Mouse (Mus musculus): ENCODE data around the gene Gm10300. TPM values are rescaled to one million over a fixed set of nuclear protein-coding genes. Genes with fewer than 3 reads are reported as not detected.

Gene Gm10300
- polyA plus RNA-seq, 1 experiment from 2014 or later, result not detected

- peak overlapping the region; percentile 97 for H3K9ac ChIP-seq (ENCODE audit: low read depth, low read length)
- peak overlapping the region; percentile 97 for H3K27ac ChIP-seq (ENCODE audit: low read depth, low read length)
- WGBS, result under 1% methylated on average over 16 of the region's 46 CpGs
- H3K36me3 ChIP-seq (ENCODE audit: control insufficient read depth, insufficient read depth, low read length), result no peaks in the 10 kb centered on the region
- peak overlapping the region; percentile 97 for H3K4me3 ChIP-seq (ENCODE audit: low read length)
- no peaks in the 10 kb centered on the region for H3K9me3 ChIP-seq (ENCODE audit: control insufficient read depth, low read length)
- peaks cover 19% of the 10 kb centered on the region for H3K4me1 ChIP-seq (ENCODE audit: control insufficient read depth, insufficient read depth, low read depth, low read length)
- peak overlapping the region; percentile 66 for H3K4me2 ChIP-seq (ENCODE audit: low read length)
- H3K27me3 ChIP-seq (replicated peaks; ENCODE audit: control insufficient read depth, insufficient read depth, low read length), result no peaks in the 10 kb centered on the region
- peak; percentile 99 for ATAC-seq
Measured at GRCm38 (mm10) chr4:132048995-132049404, 25.5 kb upstream of the Gm10300 start.

- H3K4me3 ChIP-seq (ENCODE audit: low read length), result peak overlapping the region; percentile 97
- 3% methylated on average over 15 of the region's 15 CpGs for WGBS
Measured at GRCm38 (mm10) chr4:132049549-132050200, 24.8 kb upstream of the Gm10300 start.

GRCm38 (mm10) chr4:132051321-132052275 is 22.9 kb upstream of the Gm10300 start:
- peaks cover 15% of the 10 kb centered on the region for H3K4me1 ChIP-seq (ENCODE audit: control insufficient read depth, insufficient read depth, low read depth, low read length)
- no peak overlapping the region for H3K27ac ChIP-seq (ENCODE audit: low read depth, low read length)
- no peak overlapping the region for H3K4me2 ChIP-seq (ENCODE audit: low read length)
- no peaks in the 10 kb centered on the region for H3K36me3 ChIP-seq (ENCODE audit: control insufficient read depth, insufficient read depth, low read length)
- ATAC-seq, result no peak
- H3K9me3 ChIP-seq (ENCODE audit: control insufficient read depth, low read length), result no peaks in the 10 kb centered on the region
- H3K27me3 ChIP-seq (replicated peaks; ENCODE audit: control insufficient read depth, insufficient read depth, low read length), result no peaks in the 10 kb centered on the region
- 49% methylated on average over 10 of the region's 10 CpGs for WGBS
- H3K4me3 ChIP-seq (ENCODE audit: low read length), result no peak overlapping the region
- no peak overlapping the region for H3K9ac ChIP-seq (ENCODE audit: low read depth, low read length)

More at GRCm38 (mm10) chr4:132049549-132050200, 24.8 kb upstream of the Gm10300 start:
- peak overlapping the region; percentile 66 for H3K4me2 ChIP-seq (ENCODE audit: low read length)
- no peaks in the 10 kb centered on the region for H3K27me3 ChIP-seq (replicated peaks; ENCODE audit: control insufficient read depth, insufficient read depth, low read length)
- ATAC-seq, result no peak
- no peaks in the 10 kb centered on the region for H3K9me3 ChIP-seq (ENCODE audit: control insufficient read depth, low read length)
- no peak overlapping the region for H3K27ac ChIP-seq (ENCODE audit: low read depth, low read length)
- H3K4me1 ChIP-seq (ENCODE audit: control insufficient read depth, insufficient read depth, low read depth, low read length), result peaks cover 16% of the 10 kb centered on the region
- H3K36me3 ChIP-seq (ENCODE audit: control insufficient read depth, insufficient read depth, low read length), result no peaks in the 10 kb centered on the region
- H3K9ac ChIP-seq (ENCODE audit: low read depth, low read length), result peak overlapping the region; percentile 25; the same call in 1 of the 2 replicates

DNA sequence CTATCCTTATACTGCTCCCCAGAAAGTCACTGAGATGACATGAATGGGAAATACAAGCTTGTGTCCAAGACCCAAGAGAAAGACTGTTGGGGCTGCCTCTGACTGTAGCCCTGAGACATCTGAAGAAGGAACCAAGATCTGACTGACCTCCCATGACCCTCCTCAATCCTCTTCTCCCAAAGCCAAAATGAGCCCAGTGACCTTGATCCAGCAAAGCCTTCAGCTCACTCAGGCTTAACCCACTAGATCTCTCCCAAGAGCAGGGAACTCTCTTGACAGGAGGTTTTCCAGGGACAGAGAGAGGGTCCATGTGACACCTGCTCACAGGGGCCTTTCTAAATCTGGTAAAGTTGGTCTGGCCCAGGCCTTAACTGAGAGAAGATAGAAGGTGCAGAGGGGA is 17.2 kb upstream of the Gm10300 start:
- no peaks in the 10 kb centered on the region for H3K9me3 ChIP-seq (ENCODE audit: control insufficient read depth, low read length)
- H3K9ac ChIP-seq (ENCODE audit: low read depth, low read length), result no peak overlapping the region
- no peak overlapping the region for H3K4me3 ChIP-seq (ENCODE audit: low read length)
- no peak for ATAC-seq
- H3K27ac ChIP-seq (ENCODE audit: low read depth, low read length), result no peak overlapping the region
- H3K4me2 ChIP-seq (ENCODE audit: low read length), result no peak overlapping the region
- H3K27me3 ChIP-seq (replicated peaks; ENCODE audit: control insufficient read depth, insufficient read depth, low read length), result no peaks in the 10 kb centered on the region
- no peaks in the 10 kb centered on the region for H3K36me3 ChIP-seq (ENCODE audit: control insufficient read depth, insufficient read depth, low read length)
- H3K4me1 ChIP-seq (ENCODE audit: control insufficient read depth, insufficient read depth, low read depth, low read length), result no peaks in the 10 kb centered on the region

DNA sequence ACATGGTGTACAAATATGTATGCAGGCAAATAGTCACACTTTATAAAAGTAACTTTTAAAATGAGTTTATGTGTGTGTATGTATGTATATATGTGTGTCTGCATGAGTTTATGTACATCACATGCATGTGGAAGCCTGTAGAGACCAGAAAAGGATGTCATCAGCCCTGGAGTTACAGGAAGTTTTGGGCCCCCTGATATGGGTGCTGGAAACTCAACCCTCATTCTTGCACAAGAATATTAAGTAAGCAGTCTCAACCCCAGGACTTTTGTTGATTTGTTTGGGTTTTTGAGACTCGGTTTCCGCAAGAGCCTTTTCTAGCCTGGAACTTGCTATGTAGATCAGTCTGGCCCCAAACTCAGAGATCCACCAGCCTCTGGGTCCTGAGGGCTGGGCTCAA is 15.0 kb upstream of the Gm10300 start:
- WGBS, result 96% methylated on average over 2 of the region's 2 CpGs

GRCm38 (mm10) chr4:132060040-132060832 is 14.3 kb upstream of the Gm10300 start:
- WGBS, result 71% methylated on average over 17 of the region's 17 CpGs
- Histone ChIP-seq H3K9ac (ENCODE audit: low read depth, low read length) (no peak overlapping the region), H3K36me3 (ENCODE audit: control insufficient read depth, insufficient read depth, low read length) (no peaks in the 10 kb centered on the region), H3K4me1 (ENCODE audit: control insufficient read depth, insufficient read depth, low read depth, low read length) (no peaks in the 10 kb centered on the region), H3K27me3 (replicated peaks; ENCODE audit: control insufficient read depth, insufficient read depth, low read length) (no peaks in the 10 kb centered on the region), H3K27ac (ENCODE audit: low read depth, low read length) (no peak overlapping the region), H3K4me2 (ENCODE audit: low read length) (no peak overlapping the region), H3K9me3 (ENCODE audit: control insufficient read depth, low read length) (no peaks in the 10 kb centered on the region), H3K4me3 (ENCODE audit: low read length) (no peak overlapping the region)
- no peak for ATAC-seq

More for the DNA sequence above, 15.0 kb upstream of the Gm10300 start:
- Histone ChIP-seq H3K36me3 (ENCODE audit: control insufficient read depth, insufficient read depth, low read length) (no peaks in the 10 kb centered on the region), H3K4me3 (ENCODE audit: low read length) (no peak overlapping the region), H3K9ac (ENCODE audit: low read depth, low read length) (no peak overlapping the region), H3K27ac (ENCODE audit: low read depth, low read length) (no peak overlapping the region), H3K4me1 (ENCODE audit: control insufficient read depth, insufficient read depth, low read depth, low read length) (no peaks in the 10 kb centered on the region), H3K9me3 (ENCODE audit: control insufficient read depth, low read length) (no peaks in the 10 kb centered on the region), H3K4me2 (ENCODE audit: low read length) (no peak overlapping the region), H3K27me3 (replicated peaks; ENCODE audit: control insufficient read depth, insufficient read depth, low read length) (no peaks in the 10 kb centered on the region)
- ATAC-seq, result no peak

- WGBS, result 69% methylated on average over 8 of the region's 8 CpGs
- ATAC-seq, result no peak
- H3K4me3 ChIP-seq (ENCODE audit: low read length), result no peak overlapping the region
- H3K9me3 ChIP-seq (ENCODE audit: control insufficient read depth, low read length), result no peaks in the 10 kb centered on the region
- H3K9ac ChIP-seq (ENCODE audit: low read depth, low read length), result no peak overlapping the region
- H3K4me2 ChIP-seq (ENCODE audit: low read length), result no peak overlapping the region
- H3K27me3 ChIP-seq (replicated peaks; ENCODE audit: control insufficient read depth, insufficient read depth, low read length), result no peaks in the 10 kb centered on the region
- no peak overlapping the region for H3K27ac ChIP-seq (ENCODE audit: low read depth, low read length)
- no peaks in the 10 kb centered on the region for H3K36me3 ChIP-seq (ENCODE audit: control insufficient read depth, insufficient read depth, low read length)
- no peaks in the 10 kb centered on the region; the same call in 1 of the 2 replicates for H3K4me1 ChIP-seq (ENCODE audit: control insufficient read depth, insufficient read depth, low read depth, low read length)
Measured at GRCm38 (mm10) chr4:132062289-132062688, 12.2 kb upstream of the Gm10300 start.

GRCm38 (mm10) chr4:132062934-132063884 is 11.3 kb upstream of the Gm10300 start:
- Histone ChIP-seq H3K36me3 (ENCODE audit: control insufficient read depth, insufficient read depth, low read length) (no peaks in the 10 kb centered on the region), H3K9ac (ENCODE audit: low read depth, low read length) (no peak overlapping the region), H3K9me3 (ENCODE audit: control insufficient read depth, low read length) (no peaks in the 10 kb centered on the region), H3K4me1 (ENCODE audit: control insufficient read depth, insufficient read depth, low read depth, low read length) (no peaks in the 10 kb centered on the region; the same call in 1 of the 2 replicates), H3K27me3 (replicated peaks; ENCODE audit: control insufficient read depth, insufficient read depth, low read length) (no peaks in the 10 kb centered on the region), H3K4me2 (ENCODE audit: low read length) (no peak overlapping the region), H3K4me3 (ENCODE audit: low read length) (no peak overlapping the region), H3K27ac (ENCODE audit: low read depth, low read length) (no peak overlapping the region)
- ATAC-seq, result no peak
- 82% methylated on average over 17 of the region's 17 CpGs for WGBS

Data from hindbrain, embryonic 16.5 days (tissue).